Mouse (Mus musculus) embryo, embryonic 10 days (tissue): ENCODE measurements around the gene Prnp.

ENCODE experiments used
- DNase-seq: peaks from one replicate; pipeline ENCODE4 v3.0.0-alpha.2; 2015; ENCODE audit warnings: low spot score

The Prnp gene

DNA sequence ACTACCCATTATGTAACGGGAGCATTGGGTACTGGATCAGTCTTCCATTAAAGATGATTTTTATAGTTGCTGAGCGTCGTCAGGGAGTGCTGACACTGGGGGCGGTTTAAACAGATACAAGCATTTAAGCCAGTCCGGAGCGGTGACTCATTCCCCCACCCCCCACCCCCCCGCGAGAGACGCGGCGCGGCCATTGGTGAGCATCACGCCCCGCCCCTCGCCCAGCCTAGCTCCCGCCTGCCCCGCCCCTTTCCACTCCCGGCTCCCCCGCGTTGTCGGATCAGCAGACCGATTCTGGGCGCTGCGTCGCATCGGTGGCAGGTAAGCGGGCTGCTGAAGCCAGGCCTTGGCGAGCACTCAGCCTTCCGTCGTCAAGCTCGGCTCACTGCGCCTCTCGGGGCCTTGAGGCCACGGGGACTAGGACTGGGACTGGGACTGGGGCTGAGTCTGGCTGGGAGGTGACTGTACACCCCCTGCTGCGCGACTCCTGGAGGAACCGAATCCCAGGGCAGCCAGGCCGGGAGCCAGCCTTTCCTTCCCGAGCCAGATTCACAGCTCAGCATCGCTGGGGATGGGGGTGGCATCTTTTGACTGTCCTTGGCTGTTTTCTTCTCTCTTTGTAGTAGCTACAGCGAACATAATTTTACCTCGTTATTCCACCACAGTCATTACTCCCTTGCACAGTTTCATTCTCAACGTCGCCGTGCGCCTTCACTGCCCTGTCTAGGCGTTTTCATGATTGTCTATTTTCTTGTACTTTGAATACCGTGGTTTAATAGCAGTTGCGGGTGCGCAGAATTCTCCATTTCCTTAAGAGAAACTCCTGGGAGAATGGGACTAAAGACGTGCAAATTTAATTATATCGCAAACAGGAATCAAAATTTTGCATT is at the start of gene Prnp, which contains the start of gene Prn:
Gene Prnp, plus strand, starts transcription at position 246 of the 890 bp plus-strand sequence.
Gene Prn, plus strand, starts transcription at position 275 of the 890 bp plus-strand sequence.
- peak; percentile 89 for DNase-seq

DNA sequence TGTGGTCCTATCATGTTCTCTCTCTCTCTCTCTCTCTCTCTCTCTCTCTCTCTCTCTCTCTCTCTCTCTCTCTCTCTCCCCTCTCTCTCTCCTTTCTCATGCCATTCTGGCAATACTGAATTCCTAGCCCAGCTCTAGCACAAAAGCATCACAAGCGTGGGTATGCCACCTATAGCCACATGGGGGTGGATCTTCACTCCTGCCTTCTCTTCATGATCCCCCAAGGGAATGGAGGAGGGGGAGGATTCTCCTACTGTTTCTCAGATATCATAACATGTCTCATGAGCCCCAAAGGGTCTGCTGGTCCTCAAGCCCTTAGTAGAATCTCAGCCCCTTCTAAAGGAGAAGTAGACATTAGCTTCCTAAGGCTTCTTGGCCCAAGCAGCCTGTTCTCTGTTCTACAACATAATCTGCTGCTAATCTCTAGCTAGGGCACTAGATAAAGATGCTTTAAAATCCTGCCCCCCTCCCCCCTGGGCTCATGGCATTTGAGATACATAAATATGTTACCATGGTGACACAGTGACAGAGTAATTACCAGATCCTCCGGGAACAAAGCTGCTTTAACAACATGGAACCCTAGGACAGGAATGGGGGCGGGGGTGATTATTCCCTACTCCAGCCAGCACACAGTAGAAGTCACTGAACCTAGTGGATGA is 47.0 kb upstream of the Prnp start:
- DNase-seq = no peak

DNA sequence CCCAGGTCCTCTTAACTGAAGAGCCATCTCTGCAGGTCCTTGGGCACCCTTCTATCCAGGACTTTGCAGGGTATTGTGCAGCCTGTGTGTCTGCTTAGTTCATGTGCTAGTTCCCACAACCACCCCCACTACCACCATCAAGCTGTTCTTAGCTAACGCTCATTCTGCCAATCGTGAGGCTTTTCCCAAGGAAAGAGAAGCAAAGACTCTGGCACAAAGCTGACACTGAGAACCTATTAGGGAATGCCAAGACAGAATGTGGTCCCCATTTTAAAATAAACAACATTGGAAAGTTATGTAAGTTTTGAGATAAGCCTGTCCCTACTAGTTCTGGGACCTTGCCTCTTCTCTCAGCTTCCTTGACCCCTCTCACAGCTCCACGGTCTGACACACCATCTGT is 46.3 kb upstream of the Prnp start:
- no peak for DNase-seq

DNA sequence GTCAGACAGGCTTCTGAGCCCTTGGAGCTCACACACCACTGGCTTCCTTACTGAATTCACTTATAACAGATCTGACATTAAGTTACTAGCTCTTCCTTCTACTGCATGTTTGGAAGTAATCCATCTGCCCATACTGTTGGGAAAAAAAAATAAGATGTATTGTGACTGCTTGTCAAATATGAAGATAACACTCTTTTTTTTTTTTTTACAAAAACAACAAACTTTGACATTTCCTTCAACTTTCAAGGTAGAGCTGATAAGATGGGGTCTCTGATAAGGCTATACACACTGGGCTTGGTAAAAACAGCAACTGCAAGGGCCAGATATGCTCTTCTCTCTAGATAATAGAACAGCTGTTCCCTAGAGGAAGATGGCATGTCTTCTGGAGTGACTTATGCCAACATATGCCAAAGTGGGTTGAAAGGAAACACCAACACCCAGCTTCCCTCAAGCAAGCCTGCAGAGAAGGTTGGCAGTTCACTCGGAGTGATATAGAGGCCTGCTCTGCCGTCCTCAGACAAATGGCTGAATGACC is 45.4 kb upstream of the Prnp start:
- DNase-seq = no peak

DNA sequence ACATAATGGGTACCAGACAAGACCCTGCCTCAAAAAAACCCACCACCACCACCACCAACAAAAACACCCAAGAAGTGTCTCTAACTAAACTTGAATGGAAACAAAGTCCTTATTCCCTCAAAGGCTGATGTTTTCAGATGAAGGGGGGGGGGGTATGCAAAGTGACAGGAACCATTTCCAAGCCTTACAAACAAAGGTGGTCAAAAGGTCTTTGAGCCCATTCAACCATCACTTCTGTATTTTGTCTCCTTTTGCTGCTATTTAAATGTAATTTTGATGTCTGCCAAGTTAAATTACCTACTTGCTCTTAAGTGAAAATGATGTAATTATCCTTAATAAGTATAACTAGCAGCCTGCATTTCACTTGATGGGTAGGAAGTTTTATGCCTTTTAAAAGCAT is 43.1 kb upstream of the Prnp start:
- no peak for DNase-seq

DNA sequence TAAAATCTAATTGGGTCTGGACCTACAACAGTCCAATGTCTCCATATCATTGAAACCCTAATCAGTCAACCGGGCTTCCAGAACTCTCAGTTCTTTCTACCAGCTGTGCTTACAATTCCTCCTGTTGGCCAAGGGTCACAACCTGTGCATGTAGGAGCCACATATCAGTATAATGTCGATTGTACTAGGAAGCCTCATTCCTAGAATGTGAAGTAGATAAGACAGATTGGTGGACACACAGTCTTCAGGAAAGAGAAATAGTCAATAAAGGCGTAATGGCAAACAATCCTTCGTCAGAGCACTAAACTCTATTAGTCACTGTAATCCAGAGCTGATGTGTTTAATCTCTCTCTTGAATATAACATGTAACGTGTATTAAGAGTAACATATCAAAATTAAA is 40.7 kb upstream of the Prnp start:
- no peak for DNase-seq

DNA sequence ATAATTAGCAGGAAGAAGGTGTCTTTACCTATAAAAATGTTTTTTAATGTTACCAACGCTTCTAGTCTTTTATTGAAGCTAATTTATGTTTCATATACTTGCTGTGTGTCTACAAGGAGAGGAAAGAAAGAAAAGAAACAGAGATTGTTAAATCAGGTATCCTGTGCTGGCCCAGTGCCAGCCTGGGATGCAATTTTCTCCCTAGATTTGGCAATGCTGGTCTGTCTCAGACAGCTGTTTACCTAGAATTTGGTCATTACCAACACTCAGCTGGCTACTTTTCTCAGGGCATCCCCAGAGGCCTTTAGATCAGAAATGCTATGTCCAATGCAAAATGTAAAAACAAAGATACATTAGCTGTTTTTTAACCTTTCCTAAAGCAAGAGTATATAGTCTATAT is 36.4 kb upstream of the Prnp start:
- no peak for DNase-seq

DNA sequence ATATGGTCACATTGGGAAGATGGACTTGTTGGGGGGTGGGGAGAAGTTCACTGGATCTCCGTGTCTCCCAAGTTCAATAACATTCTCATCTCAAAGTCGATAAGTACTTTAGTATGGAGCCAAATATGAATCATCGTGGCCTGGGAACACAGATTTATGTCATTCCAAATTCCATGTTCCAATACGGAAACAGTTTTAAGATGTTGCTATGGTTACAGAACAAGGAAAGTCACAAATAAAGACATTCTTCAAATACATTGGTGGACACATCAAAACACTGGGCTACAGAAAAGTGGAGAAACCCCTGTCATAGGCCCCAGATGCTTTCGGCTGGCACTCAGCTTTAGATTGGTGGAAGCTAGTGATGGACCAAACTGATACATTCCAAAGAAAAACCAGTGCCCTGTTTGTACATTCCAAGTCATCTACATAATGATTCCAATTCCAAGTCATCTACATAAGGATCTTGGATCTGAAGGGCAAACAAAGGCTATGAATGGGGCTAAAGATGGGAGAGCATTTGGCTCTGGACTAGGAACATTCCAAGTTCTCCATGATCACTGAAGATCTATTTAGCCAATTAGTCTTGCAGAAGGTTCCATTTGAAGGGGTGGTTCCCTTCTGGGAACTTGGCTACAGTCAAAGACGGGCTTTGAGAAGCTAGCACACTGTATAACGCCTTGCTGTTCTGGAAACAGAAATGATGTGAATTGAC is 33.0 kb upstream of the Prnp start:
- DNase-seq = no peak

DNA sequence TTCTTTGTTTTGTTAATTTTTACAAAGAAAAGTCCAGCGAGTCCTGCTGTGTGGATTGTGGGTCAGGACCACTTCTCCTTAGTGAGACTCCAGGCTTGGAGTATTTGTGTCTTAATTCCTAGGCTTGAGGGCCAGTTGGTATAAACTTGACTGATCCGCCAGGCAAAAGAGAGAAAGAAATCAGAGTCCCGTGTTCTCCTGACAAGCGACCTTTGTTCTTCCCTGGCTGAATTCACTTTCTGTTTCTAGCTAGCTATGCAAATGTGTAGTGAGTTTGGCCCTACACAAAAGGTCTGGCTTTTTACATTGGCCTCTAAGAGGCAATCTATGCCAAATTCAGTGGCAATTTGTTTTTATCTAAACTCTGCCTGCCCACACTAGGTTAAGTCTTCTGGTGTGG is 28.0 kb upstream of the Prnp start:
- no peak for DNase-seq

DNA sequence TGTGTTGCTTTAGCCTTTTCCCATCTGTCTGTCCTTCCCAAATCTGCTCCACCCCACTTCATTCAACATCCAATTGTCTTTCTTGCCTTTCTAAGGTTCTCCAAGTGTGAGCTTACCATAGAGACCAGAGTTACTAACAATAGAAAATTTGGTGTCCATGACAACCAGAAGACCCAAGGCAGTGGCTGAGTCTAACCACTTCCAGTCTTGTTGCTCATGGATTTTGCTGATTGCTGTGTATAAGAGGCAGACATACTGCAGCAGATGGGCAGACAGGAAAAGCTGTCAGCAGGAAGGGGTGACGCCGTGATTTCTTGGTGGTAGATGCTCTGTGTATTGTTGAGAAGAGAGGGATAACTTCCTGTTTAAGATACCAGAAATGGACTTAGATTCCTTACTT is 26.6 kb upstream of the Prnp start:
- DNase-seq = peak; percentile 17

DNA sequence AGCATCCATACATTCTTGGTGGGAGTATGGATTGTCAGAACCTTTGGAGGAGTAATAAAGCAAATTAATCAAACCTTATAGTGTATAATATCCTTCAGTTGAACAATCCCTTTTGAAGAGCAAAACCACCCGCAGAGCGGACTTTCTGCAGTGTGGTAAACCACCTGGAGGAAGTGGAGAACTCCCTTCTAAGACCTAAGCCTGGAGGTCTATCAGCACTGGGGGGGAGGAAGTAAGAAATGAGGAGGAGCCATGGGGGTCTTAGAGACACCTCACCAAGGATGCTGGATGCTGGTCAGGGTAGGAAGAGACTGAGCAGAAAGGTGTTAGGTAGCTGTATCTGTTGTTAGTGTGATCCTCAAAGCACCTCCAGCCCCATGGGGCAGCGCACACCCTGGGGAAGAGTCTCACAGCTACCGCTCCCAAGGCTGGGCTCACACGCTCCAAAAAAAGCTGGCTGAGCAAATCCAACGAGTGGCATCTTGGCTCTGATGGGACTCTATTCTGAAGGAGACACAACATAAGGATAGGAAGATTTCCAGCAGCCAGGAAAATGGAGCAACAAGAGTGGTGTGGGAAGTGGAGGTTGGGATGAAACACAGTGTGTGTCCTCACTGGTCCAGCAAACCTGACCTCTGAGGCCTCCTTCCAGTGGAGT is 23.1 kb upstream of the Prnp start:
- DNase-seq = no peak

DNA sequence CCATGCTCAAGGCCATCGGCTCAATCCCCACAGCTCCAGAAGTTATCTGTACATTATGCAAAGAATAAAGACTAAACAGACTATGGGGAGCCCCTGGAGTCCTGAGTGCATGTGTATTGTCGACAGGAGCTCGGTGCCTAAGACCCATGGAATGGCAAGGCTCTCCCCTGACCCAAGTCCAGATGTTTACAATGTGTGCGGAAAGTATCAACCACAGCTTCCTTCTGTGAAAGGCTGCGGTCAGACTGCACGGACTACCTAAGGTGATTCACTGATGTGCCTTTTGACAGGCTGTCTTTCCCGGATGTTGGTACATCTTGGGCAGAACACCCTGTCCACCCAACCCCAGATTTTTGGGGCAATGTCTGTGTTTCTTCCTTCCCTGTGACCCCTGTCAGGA is 21.5 kb upstream of the Prnp start:
- DNase-seq = no peak

DNA sequence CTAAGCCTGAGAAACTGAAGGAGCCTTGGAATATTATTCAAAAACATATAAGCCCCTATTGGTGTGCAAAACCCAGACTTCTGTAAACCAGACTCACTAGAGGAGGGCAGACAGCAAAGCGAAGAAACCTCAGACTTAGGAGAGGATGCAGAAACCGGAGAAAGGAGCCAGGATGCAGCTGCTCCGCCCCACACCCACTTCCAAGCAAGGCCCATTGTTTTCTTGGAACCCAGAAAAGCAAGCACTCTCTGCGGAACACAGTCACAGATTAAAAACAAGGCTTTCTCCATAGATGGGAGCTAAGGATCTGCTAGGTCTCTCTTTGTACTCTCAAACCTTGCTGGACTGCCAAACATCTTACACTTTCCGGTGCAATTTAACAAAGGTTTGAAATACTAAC is 17.2 kb upstream of the Prnp start:
- DNase-seq = no peak

DNA sequence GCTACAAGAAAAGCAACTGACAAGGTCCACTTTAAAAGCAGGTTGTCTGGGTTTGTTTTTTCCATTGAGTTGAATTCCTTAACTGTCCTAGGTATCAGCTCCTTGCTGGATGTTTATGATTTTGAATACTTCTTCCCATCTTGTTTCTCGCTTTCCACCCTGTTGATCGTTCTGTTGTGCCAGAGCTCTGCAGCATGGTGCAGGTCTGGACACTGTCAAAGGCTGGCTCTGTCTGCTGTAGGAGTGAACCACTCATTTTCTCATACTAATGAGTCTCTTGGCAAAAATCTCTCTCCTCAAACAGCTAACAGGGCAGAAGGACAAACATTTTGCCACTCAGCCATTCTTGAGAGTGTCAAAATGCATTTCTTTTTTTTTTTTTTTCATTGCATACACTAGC is 14.6 kb upstream of the Prnp start:
- DNase-seq = no peak

DNA sequence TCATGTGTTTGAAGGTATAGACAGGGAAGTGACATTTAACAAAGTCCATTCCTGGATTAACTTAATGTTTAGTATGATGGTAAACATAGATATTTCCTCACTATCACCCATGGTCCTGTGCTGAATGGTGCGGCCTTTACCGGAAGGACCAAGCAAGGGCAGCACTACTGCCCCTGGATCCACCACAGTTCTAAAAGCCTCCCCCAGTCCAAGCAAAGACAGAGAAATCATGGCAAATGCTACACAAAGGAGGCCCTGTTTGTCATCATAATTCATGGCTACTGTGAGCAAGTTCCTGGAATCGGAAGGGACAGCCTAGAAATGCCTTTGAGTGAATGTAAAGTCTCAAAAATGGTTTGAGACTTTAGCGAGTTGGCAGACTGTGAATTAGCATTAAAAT is 13.7 kb upstream of the Prnp start:
- no peak for DNase-seq

DNA sequence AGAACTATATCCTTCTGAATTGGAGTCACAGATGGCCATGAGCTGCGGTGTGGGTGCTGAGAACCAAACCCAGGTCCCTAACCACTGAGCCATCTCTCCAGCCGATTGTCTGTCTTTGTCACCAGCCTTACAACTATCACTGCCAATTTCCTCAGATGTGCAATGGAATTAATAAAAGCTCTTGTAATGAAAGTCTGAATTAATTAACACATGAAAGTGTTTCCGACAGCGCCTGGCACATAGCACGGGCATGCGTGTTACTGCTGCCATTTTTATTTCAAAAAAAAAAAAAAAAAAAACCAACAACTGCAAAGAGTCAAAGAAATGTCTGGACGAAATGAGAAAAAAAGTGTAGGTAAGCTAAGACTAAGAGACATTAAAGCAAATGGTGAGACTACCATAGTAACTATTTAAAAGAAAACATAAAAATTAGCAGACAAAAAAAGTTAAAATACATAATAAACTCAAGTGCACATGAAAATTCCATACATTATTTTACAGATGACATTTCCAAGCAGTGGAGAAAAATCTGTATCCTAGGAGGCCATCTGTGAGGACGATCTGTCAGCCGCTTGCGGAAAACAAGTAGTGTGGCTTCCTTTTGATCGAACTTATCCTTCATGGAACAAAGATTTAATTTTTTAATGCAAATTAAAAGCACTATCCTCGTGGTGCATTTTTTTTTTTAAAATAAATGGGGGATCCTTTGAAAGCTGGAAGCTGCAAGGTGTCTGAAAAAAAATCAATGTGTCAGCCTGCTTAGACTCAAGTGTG is 12.2 kb upstream of the Prnp start:
- no peak for DNase-seq

DNA sequence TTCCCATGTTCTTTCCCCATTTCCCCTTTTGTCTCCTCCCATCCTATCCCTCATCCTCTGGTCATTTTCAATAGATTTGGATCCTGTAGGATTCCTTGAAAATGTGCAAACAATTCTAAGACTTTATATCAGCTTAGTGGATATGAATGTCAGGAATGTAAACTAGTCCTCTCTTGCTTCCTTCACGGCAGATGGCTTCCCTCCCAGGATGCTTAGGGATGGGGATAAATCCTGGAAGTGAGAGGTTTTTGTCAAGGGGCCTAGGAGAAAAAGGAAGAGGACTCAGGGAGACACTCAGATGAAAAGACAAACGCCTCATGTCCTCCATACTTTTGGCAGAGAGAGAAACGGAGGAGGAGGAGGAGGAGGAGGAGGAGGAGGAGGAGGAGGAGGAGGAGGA is 7.3 kb upstream of the Prnp start:
- no peak for DNase-seq

DNA sequence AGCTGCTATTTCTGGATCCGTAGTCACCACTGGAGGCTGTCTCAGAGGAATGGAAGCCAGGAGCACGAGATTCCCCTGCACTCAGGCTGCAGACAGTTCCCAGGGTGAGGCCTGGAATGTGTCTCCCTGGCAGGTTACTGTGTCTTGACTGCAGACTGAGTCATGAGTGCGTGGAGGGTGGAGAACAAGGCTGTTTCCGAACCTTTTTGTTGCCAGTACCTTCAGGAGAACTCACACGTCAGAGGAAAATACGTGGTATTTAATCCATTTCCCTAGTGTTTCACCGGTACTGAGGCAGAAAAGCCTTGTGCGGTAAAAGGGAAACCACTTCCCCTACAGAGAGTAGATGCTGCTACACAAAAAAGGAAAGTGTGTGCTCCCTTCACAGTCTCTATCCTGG is 6.9 kb upstream of the Prnp start:
- peak; percentile 26 for DNase-seq

DNA sequence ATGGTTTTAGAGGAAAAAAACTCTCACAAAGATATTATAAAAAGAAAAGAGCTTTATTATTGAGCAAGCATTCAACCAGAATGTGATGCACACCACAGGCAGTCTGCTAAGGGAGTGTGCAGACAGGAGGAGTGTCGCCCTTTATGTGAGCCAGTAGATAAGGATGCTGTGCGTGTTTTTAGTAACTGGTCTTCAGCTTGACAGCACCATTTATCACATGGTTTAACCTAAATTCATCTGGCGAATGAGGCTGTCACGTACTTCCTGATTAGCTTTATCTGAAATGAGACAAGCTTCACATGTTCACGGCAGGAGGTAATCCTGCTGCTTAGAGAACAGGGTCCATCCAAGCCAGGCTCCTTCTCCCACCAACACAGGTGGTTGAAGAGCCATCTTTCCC is 4.7 kb upstream of the Prnp start:
- no peak for DNase-seq

DNA sequence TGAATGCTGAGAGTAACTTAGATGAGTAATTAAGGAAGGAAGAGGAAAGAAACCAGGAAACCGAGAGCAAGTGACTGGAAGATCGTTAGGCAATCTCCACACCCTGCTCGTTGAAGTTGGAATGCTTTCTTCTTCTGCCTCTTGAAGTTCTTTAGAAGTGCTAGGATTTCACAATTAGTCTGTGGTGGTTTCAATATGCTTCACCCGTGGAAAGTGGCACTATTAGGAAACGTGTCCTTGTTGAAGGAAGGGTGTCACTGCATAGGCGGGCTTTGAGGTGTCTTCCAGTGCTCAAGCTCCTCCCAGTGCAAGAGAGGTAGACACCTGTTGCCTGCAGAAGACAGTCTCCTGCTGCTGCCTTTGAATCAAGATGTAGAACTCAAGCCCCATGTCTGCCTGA is 4.0 kb upstream of the Prnp start:
- DNase-seq = no peak

DNA sequence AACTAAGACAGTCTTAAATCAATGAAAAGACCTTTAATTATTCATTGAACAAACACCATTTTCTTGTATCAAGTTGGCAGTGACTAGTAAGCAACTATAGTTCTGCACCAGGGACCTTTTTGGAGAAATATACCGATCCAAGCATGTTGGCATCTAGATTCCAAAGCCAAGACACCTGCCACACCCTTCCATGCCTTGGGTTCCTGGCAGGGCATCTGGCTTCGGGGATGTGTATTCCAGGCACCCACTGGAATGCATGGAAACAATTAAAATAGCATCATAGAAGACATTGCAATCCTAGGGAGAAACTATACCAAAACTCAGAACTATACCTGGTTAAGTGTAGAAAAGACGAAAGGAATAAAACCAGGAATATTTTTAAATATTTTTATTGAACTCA is 3.5 kb upstream of the Prnp start:
- DNase-seq = no peak
